Mouse (Mus musculus) kidney, postnatal 0 days (tissue): Measurements from ENCODE around the gene Klk13. TPM values are rescaled to one million over a fixed set of nuclear protein-coding genes. Genes with fewer than 3 reads are reported as not detected.

Source experiments
- ATAC-seq: fragments of 200-750 bp; cut with Nextera tagmentation; replicated peaks from 2 replicates; pipeline ENCODE4 v1.8.0; 2017; ENCODE audit warnings: low read depth, moderate number of reproducible peaks, moderate TSS enrichment, moderate library complexity; ENCODE audit not compliant: low FRiP score
- DNase-seq: peaks from one replicate; pipeline ENCODE4 v3.0.0-alpha.2; 2016; ENCODE audit warnings: low spot score
- H3K27ac ChIP-seq: fragments of 300-500 bp; sonication (generic); 2 replicates; pipeline ENCODE4 v1.5.1; 2014; ENCODE audit warnings: mild to moderate bottlenecking
- H3K27me3 ChIP-seq: fragments of 300-500 bp; sonication (generic); 2 replicates; pipeline ENCODE4 v1.6.1; 2014; ENCODE audit warnings: low read length, mixed read lengths; ENCODE audit not compliant: insufficient read depth
- H3K36me3 ChIP-seq: fragments of 300-500 bp; sonication (generic); 2 replicates; pipeline ENCODE4 v1.6.1; 2014; ENCODE audit warnings: low read length, mixed read lengths; ENCODE audit not compliant: insufficient read depth
- H3K4me1 ChIP-seq: fragments of 300-500 bp; sonication (generic); replicated peaks from 2 replicates; pipeline ENCODE4 v1.6.1; 2014; ENCODE audit warnings: antibody characterized with exemption, low read length, mixed read lengths; ENCODE audit not compliant: insufficient read depth
- H3K4me2 ChIP-seq: fragments of 300-500 bp; sonication (generic); 2 replicates; pipeline ENCODE4 v1.6.1; 2014; ENCODE audit warnings: mild to moderate bottlenecking, low read length, moderate library complexity, mixed read lengths
- H3K4me3 ChIP-seq: fragments of 300-500 bp; sonication (generic); replicated peaks from 2 replicates; pipeline ENCODE4 v1.5.1; 2014; ENCODE audit warnings: low read depth, low read length
- H3K9ac ChIP-seq: fragments of 300-500 bp; sonication (generic); 2 replicates; pipeline ENCODE4 v1.6.1; 2014; ENCODE audit warnings: low read depth, low read length
- H3K9me3 ChIP-seq: fragments of 300-500 bp; sonication (generic); replicated peaks from 2 replicates; pipeline ENCODE4 v1.6.1; 2016; ENCODE audit warnings: low read length, inconsistent platforms, mixed read lengths
- CTCF ChIP-seq: IDR thresholded peaks from 2 replicates; pipeline ENCODE4 v1.5.1; 2016; ENCODE audit warnings: antibody characterized with exemption, low read depth, mild to moderate bottlenecking, moderate library complexity
- WGBS: fragments of 180-500 bp; shearing (Covaris S2); extraction: QIAGEN DNeasy Blood & Tissue Kit; methylation state at CpG from one replicate; pipeline ENCODE4 v1.1.7; 2014; 5-methylcytosine and 5-hydroxymethylcytosine counted together
- polyA plus RNA-seq: library from polyadenylated mRNA; unstranded; fragments of >200 nt; fragmentation: Nextera tagmentation; extraction: Ambion mirVana; gene quantifications from 2 replicates; pipeline ENCODE4 v1.2.1, GENCODE M21; 2015

The Klk13 gene
- polyA plus RNA-seq, 1 experiment from 2014 or later: 0.17 TPM

DNA sequence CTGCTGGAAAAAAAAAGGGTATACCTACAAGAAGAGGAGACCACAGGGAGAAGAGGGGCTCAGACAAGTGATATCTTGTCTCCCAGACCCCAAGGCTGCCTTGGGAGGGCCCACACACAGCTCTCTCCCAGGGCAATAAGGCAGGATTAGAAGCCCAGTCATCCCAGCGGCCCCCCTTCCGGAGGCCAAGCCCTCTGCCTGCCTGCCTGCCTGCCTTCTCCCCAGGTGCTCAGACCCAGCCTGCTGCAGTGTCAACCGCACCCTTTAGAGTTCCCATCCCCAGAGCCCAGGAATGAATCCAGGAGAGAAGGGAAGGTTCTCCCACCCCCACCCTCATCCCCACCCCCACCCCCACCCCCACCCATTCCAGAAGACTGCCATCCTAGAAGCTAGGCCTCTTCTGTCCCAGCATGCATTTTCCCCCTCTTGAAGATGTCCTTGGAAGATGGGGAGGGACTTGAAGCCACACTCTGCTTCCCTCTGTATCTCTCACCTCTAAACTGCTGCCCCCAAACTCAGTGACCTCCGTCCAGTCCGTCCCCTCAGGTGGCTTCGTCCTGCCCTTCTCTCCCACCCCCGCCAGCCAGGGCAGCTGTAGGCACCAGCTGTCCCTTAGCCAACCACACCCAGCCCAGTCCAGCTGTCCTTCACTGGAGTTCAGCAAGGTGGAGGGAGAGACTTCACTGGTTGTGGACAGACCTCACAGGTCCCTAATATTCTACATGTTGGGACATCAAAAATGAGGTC is 63.1 kb downstream of the Klk13 start:
- no peak for TF ChIP-seq CTCF
- no peak for ATAC-seq

GRCm38 (mm10) chr7:43776506-43776905 is 64.1 kb downstream of the Klk13 start:
- WGBS: 77% methylated on average over 5 of the region's 5 CpGs
- no peaks in the 10 kb centered on the region for H3K27me3 ChIP-seq
- no peaks in the 10 kb centered on the region for H3K9me3 ChIP-seq
- TF ChIP-seq CTCF: no peak
- no peak overlapping the region for H3K4me2 ChIP-seq
- no peak overlapping the region for H3K4me3 ChIP-seq
- H3K36me3 ChIP-seq: no peaks in the 10 kb centered on the region
- no peaks in the 10 kb centered on the region for H3K4me1 ChIP-seq
- DNase-seq: no peak
- H3K9ac ChIP-seq: no peak overlapping the region
- no peak overlapping the region for H3K27ac ChIP-seq
- ATAC-seq: no peak

More for the DNA sequence above, 63.1 kb downstream of the Klk13 start:
- H3K9me3 ChIP-seq: no peaks in the 10 kb centered on the region
- DNase-seq: no peak
- H3K36me3 ChIP-seq: no peaks in the 10 kb centered on the region
- H3K27ac ChIP-seq: no peak overlapping the region
- H3K4me3 ChIP-seq: no peak overlapping the region
- H3K9ac ChIP-seq: no peak overlapping the region
- 47% methylated on average over 7 of the region's 7 CpGs for WGBS
- no peak overlapping the region for H3K4me2 ChIP-seq
- no peaks in the 10 kb centered on the region for H3K27me3 ChIP-seq
- no peaks in the 10 kb centered on the region for H3K4me1 ChIP-seq

Other genes with a start within 250 kb of the Klk13 start
- 4.7 and 6.7 TPM in 2 replicates for gene Vsig10l, start 249.4 kb upstream of the Klk13 start, polyA plus RNA-seq
- gene Iglon5, start 222.5 kb upstream of the Klk13 start, polyA plus RNA-seq: 0.25 and 0.29 TPM in 2 replicates
- gene 4931406B18Rik, start 206.6 kb upstream of the Klk13 start, polyA plus RNA-seq: not detected in 2 replicates
- 0.75 and 1.2 TPM in 2 replicates for gene Cd33, start 168.1 kb upstream of the Klk13 start, polyA plus RNA-seq
- gene Zfp658, start 150.3 kb upstream of the Klk13 start, polyA plus RNA-seq: 1.8 and 2.1 TPM in 2 replicates
- gene Zfp719, start 133.0 kb upstream of the Klk13 start, polyA plus RNA-seq: 7.8 and 9.3 TPM in 2 replicates
- 0.08 TPM in 1 of 2 replicates, not detected in the other for gene Zfp819, start 105.4 kb upstream of the Klk13 start, polyA plus RNA-seq
- gene Ceacam18, start 77.9 kb upstream of the Klk13 start, polyA plus RNA-seq: not detected in 2 replicates
- 0.59 and 0.68 TPM in 2 replicates for gene Siglece, start 52.4 kb upstream of the Klk13 start, polyA plus RNA-seq
- 12.5 and 13.5 TPM in 2 replicates for gene Ctu1, start 40.6 kb upstream of the Klk13 start, polyA plus RNA-seq
- not detected in 2 replicates for gene Klk14, start 22.1 kb upstream of the Klk13 start, polyA plus RNA-seq
- not detected in 2 replicates for gene Klk12, start 56.3 kb downstream of the Klk13 start, polyA plus RNA-seq
- 0.18 TPM in 1 of 2 replicates, not detected in the other for gene Klk11, start 62.0 kb downstream of the Klk13 start, polyA plus RNA-seq
- gene Klk10, start 68.5 kb downstream of the Klk13 start, polyA plus RNA-seq: 0.46 and 0.51 TPM in 2 replicates
- 0.08 and 0.18 TPM in 2 replicates for gene Klk9, start 79.3 kb downstream of the Klk13 start, polyA plus RNA-seq
- 23.1 and 26.8 TPM in 2 replicates for gene Klk8, start 85.0 kb downstream of the Klk13 start, polyA plus RNA-seq
- 0.14 TPM in 1 of 2 replicates, not detected in the other for gene Klk7, start 98.7 kb downstream of the Klk13 start, polyA plus RNA-seq
- gene Klk6, start 111.9 kb downstream of the Klk13 start, polyA plus RNA-seq: not detected in 2 replicates
- not detected in 2 replicates for gene Klk5, start 129.4 kb downstream of the Klk13 start, polyA plus RNA-seq
- not detected in 2 replicates for gene Klk4, start 168.6 kb downstream of the Klk13 start, polyA plus RNA-seq
- gene Klk15, start 221.2 kb downstream of the Klk13 start, polyA plus RNA-seq: not detected in 2 replicates
- gene Klk1b8, start 238.1 kb downstream of the Klk13 start, polyA plus RNA-seq: 0.18 and 0.75 TPM in 2 replicates